Mouse (Mus musculus): ENCODE data around the gene Cgas.

GRCm38 (mm10) chr9:78447973-78448873 is 5.2 kb upstream of the Cgas start, which contains the start of the genes Mto1 and Gm17324:
- TF ChIP-seq CTCF (IDR thresholded peaks at IDR 0.05; ENCODE audit: low read depth, low read length) (no peak), EP300 (IDR thresholded peaks at IDR 0.05; ENCODE audit: insufficient read depth, low read depth, low read length) (no peak), POLR2A (IDR thresholded peaks at IDR 0.05; ENCODE audit: insufficient read depth, low read length) (peak; percentile 16)

All from ES-Bruce4 (cell line).